Mouse (Mus musculus) c-Kit-positive CD71-positive TER-119-positive erythroid progenitor cells, embryonic 14.5 days (primary cell): ENCODE measurements around the gene Dnase1l2.

Experiments
- DNase-seq: peaks from one replicate; pipeline ENCODE4 v3.0.0-alpha.2; 2013; ENCODE audit warnings: low spot score

Dnase1l2 gene

GRCm38 (mm10) chr17:24442632-24443155 lies at the start of gene Dnase1l2:
Gene Dnase1l2 (minus strand): TSS chr17:24443105.
- DNase-seq: no peak

- DNase-seq: no peak
These were observed 47.5 kb upstream of the Dnase1l2 start for GRCm38 (mm10) chr17:24490399-24490798.

DNA sequence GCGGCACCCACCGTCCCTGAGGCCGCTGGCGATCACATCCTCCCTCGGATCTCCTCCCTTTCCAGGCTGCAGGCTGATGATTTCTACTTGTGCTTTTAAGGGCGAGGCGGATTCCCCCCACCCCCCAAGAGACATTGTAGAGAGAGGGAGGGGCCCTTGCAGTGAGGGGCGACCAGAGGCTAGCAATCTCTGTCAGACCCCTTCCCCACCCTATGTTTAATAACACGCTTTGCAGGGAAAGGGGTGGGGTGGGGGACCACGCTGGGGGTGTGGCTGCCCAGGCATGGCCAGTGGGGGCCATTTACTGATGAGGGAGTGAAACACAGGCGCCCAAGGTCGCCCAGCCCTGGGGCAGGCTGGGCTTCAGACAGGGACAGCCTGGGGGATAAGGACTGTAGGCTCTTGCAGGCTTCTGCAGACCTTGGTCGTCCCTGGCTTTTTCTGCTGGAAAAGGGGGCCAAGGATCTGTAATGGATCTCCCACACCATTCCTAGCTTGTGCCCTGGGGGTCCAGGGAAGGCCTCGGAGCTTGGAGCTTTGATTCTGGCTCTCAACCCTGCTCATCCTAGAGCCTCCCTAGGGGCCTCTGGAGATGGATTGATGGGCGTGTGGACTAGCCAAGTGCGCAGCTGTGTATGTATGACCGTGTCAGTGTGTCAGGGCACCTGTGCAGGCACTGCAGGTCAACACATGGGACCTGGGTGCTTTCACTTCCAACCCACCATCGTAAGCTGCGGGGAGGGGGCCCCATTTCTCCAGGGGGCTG lies 46.5 kb upstream of the Dnase1l2 start:
- no peak for DNase-seq

- DNase-seq: no peak
These were observed 45.9 kb upstream of the Dnase1l2 start for GRCm38 (mm10) chr17:24488662-24489264.

GRCm38 (mm10) chr17:24488186-24488661 lies 45.3 kb upstream of the Dnase1l2 start, which contains the start of gene Caskin1:
Gene Caskin1 (plus strand): TSS chr17:24488601.
- no peak for DNase-seq

DNA sequence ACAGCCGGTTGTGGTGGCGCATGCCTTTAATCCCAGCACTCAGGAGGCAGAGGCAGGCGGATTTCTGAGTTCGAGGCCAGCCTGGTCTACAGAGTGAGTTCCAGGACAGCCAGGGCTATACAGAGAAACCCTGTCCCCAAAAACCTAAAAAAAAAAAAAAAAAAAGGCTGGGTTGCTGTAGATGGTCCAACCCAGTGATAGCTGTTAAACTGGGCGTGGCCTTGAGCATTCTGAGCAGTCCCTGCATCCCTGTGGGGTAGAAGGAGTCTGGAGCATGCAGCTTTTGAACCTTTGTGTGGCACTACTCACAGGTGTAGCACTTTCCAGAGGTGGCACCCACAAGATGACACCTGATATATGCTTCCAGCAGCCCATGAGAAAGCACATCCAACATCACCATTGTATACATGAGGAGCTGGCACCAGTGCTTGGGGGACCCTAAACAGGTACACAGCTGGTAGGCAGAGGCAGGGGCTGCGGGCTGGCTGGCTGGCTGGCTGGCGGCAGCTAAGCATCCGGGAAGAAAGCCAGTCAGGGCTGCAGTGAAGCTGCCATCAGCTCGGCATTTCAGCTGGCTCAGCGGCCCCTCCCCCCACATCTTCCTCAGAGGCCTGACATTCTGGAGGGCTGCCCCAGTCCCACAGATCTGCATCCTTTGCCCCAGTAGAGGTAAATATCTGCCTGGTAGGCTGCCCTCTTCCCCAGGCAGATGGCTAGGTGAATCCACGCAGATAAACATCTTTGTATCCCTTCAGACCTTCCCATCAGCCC lies 42.4 kb upstream of the Dnase1l2 start:
- no peak for DNase-seq

GRCm38 (mm10) chr17:24483495-24483894 lies 40.6 kb upstream of the Dnase1l2 start:
- no peak for DNase-seq

GRCm38 (mm10) chr17:24481027-24481815 lies 38.3 kb upstream of the Dnase1l2 start:
- no peak for DNase-seq

GRCm38 (mm10) chr17:24480201-24480826 lies 37.4 kb upstream of the Dnase1l2 start:
- DNase-seq: no peak

DNA sequence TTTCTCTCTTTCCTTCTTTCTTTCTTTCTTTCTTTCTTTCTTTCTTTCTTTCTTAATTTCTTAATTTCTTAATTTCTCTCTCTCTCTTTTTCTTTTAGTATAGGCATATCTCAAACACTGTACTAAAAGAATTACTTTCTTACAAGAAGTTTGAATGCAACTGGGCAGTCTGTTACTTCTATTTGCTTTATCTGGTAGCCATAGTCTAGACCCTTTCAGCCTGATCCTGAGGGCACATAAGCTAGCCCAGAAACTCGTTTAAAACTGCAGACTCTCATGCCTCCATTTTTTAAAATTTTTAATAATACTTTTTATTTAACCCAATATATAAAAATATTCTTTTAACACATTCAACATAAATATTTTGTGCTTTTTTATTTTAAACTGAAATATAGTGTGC lies 36.5 kb upstream of the Dnase1l2 start:
- DNase-seq: no peak

GRCm38 (mm10) chr17:24478663-24479380 lies 35.9 kb upstream of the Dnase1l2 start, which contains the start of gene Mlst8:
Gene Mlst8 (minus strand): TSS chr17:24479078.
- DNase-seq: peak; percentile 98

GRCm38 (mm10) chr17:24477985-24478600 lies 35.2 kb upstream of the Dnase1l2 start:
- no peak for DNase-seq

GRCm38 (mm10) chr17:24477053-24477984 lies 34.4 kb upstream of the Dnase1l2 start:
- no peak for DNase-seq

DNA sequence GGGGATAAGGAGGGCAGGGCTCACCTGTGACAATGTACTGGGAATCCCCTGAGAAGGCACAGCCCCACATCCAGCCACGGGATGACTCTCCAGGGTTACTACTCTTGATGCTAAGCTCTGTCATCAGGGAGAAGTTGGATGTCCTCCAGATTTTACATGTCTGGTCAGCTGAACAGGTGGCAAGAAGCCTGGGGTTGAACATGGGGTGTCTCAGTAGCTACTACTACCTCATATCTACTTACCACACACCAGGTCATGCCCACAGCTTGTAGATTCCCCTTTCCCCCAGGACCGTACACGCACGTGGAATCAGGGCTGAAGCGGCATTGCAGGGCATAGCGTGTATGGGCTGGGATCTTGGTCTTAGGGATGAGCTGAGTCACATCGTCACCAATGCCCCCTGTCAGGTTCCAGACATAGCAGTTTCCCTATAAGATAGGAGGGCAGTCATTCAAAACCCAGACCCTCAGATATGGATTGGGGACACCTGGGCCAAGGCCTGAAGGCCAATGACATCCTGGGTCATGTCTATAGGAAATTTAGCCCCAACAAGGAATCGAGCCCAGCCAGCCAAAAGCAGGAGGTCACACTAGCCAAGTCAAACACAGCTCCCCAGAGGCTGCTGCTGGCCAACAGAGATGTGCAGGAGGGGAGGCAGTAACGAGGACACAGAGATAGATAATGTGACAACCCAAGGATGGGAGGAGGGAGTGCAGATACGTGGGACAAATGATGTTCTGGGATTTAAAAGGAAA lies 33.3 kb upstream of the Dnase1l2 start:
- DNase-seq: no peak

DNA sequence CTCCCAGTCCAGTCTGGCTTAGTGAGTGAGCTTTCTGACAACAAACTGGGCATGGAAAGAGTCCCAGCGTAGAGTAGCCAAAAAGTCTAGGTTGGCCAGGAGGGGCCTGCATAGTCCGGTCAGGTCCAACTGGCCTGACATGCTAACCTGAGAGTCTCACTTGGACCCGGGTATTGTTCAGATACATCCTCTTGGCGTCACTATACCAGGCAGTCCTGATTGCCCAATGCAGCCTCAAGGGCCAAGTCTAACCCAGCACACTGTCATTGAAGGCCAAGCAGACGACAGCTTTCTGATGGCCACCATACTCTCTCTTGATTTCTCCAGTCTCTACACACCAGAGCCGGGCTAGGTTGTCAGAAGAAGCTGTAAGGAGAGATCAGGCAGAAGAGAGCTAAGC lies 32.7 kb upstream of the Dnase1l2 start:
- no peak for DNase-seq

DNA sequence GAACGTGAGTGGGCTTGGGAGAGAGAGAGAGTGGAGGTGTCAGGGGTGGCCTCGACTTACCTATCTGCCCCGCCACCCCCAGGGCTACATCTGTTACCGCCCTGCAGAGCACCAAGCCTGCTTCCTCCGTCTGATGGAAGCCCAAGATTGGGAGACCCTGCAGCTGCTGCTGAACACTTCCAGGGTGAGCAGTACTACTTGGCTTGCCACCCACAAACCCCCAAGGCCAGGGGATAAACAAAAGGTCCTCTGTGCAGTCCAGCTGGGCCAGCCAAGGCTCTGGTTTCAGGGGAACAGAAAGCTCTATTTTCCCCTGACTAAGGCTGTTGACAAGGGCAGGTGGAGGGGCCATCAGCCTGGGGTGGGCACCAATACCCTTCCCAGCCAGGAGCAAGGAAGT lies 31.7 kb upstream of the Dnase1l2 start:
- DNase-seq: no peak

DNA sequence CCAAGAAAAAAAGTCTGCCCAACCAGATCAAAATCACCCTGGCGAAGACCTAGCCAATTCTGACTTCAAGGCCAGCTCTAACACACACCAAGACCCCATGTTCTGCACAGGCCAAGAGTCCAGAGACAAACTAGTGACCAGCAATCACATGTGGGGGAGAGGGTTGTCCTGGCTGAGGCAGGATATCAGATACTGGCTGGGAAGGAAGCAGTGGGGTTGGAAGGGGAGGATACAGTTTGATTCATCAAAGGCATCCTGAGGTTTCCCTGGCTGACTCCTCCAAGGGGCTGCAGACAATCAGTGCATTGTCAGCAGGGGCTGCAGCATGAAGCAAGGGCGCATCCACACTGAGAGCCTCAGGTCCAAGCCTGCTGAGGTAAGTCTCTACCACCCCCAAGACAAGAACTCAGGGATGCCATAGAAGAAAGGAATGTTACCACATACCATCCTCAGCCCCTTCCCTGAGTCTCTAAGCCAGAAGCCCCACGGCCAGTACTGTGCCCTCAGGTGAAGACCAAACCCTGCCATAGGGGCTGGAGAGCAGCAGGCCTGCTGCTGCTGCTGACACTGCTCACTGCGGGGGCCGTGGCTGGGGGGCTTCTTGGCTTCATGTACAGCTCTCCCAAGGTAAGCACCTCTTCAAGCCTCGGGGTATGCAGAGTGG lies 30.8 kb upstream of the Dnase1l2 start, which contains the start of gene Bricd5:
TSS of gene Bricd5 (plus strand) at position 273 of the 664 bp plus-strand sequence.
- DNase-seq: no peak
